22 mouse cellular contexts compared by ENCODE assay signal in the genomic region with DNA sequence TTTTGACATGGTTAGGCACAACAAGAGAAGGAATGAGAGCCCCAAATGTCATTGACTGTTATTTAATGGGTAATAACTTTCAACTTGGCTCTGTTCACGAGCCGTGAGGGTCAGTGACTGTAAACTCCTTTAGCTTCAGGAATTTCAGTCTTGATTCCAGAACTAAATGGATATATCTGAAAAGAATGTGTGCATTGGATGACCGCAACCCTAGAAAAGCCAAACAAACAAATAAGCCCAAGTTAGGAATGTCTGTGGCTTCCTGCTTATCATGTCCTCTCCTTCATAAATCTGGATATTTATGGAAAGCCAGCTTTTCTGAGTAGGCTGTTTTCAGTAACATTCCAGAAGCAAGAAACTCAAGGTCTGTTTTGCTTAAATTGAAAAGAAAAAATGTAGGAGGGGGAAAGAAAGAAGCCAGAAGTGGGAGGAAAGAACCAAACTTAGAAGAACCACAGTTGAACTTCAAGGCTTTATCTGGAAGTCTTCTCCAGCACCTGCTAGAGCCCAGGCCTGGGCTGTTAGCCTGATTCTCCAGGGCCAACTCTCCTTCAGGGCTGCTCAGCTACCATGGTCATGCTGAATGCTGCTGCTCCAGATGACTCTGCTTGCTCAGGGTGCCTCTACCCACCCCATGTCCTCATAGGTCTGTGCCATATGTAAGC. TPM values are rescaled to one million over a fixed set of nuclear protein-coding genes. Genes with fewer than 3 reads are reported as not detected.
DNase-seq lines count a peak whose midpoint lies in the region; ATAC-seq and TF ChIP-seq lines count a peak whose summit lies in the region.
"Had no signal": no experiment of that assay in that cellular context is flagged by ENCODE, and none has a peak within 500 bp of the region (broad histone marks: within the 10 kb centered on the region; RNA-seq: fewer than 3 reads in every experiment).

No protein-coding gene starts in this region.

- TF ChIP-seq POLR2A in small intestine, adult 2 months (IDR thresholded peaks at IDR 0.05; ENCODE audit: low read depth, low read length): no peak

- TF ChIP-seq CTCF in left cerebral cortex, adult 2 months (IDR thresholded peaks at IDR 0.05): no peak
- TF ChIP-seq CTCF in small intestine, adult 2 months (IDR thresholded peaks at IDR 0.05; ENCODE audit: extremely low read depth, insufficient read length, insufficient replicate concordance, low read depth, low read length): no peak

- no peak overlapping the region for H3K4me2 ChIP-seq in heart, embryonic 12.5 days
- H3K4me2 ChIP-seq: embryonic facial prominence, embryonic 13.5 days; hindbrain, embryonic 14.5 days; liver, embryonic 11.5 days; lung, embryonic 14.5 days; midbrain, embryonic 12.5 days; neural tube, embryonic 15.5 days had no signal

- H3K9me3 ChIP-seq in heart, embryonic 12.5 days (replicated peaks): no peaks in the 10 kb centered on the region
- H3K9me3 ChIP-seq: embryonic facial prominence, embryonic 13.5 days; midbrain, embryonic 12.5 days; neural tube, embryonic 15.5 days had no signal

- ATAC-seq in heart, embryonic 12.5 days (ENCODE audit: insufficient number of reproducible peaks, low FRiP score): no peak
- ATAC-seq: activated CD4-positive, CD25-positive, alpha-beta regulatory T cell, adult 4 months had no signal

- DNase-seq in heart, adult 11 months: peak; percentile 81
- DNase-seq in left cerebral cortex, adult 2 months (ENCODE audit: extremely low spot score in 1 of 2, low spot score in 2 of 2): no peak
- DNase-seq in left cerebral cortex, adult 11 months (ENCODE audit: low spot score): no peak
- DNase-seq in NIH3T3 (ENCODE audit: low read depth): peak; percentile 65
- DNase-seq in gastrocnemius, postnatal 14 days: no peak
- DNase-seq in heart, postnatal 4 days: no peak
- DNase-seq: adrenal gland, postnatal 36 days; cerebellum, adult 9-10 months; gastrocnemius, postnatal 25 days; heart, postnatal 14 days; lung, embryonic 14.5 days; right cerebral cortex, adult 18-20 months; spleen, adult 18-20 months had no signal

- intact Hi-C loops in left cerebral cortex, adult 2 months (cut with DNase I): loop anchor here (1.0 to 5.0 kb wide), 2 partner anchors 41 to 81 kb away; no protein-coding TSS in a partner anchor
- intact Hi-C loops in gastrocnemius, postnatal 14 days (cut with DNase I; ENCODE audit: low total_unique reads): no loop called here

- no peak overlapping the region for H3K27ac ChIP-seq in heart, embryonic 12.5 days (ENCODE audit: poor library complexity, severe bottlenecking)
- H3K27ac ChIP-seq in left cerebral cortex, adult 2 months: peak overlapping the region; percentile 77; the same call in 1 of the 2 replicates
- peak overlapping the region; percentile 38 for H3K27ac ChIP-seq in small intestine, adult 2 months (ENCODE audit: insufficient read depth, low read depth, low read length)
- H3K27ac ChIP-seq: embryonic facial prominence, embryonic 13.5 days; hindbrain, embryonic 14.5 days; macrophage; midbrain, embryonic 12.5 days; neural tube, embryonic 15.5 days had no signal

- H3K36me3 ChIP-seq in heart, embryonic 12.5 days: no peaks in the 10 kb centered on the region
- H3K36me3 ChIP-seq in small intestine, adult 2 months (ENCODE audit: control insufficient read depth, insufficient read depth, low read length): no peaks in the 10 kb centered on the region
- H3K36me3 ChIP-seq: embryonic facial prominence, embryonic 13.5 days; midbrain, embryonic 12.5 days; neural tube, embryonic 15.5 days had no signal

- H3K27me3 ChIP-seq in heart, embryonic 12.5 days (replicated peaks): no peaks in the 10 kb centered on the region
- H3K27me3 ChIP-seq in small intestine, adult 2 months (ENCODE audit: control insufficient read depth, insufficient read depth, low read length): no peaks in the 10 kb centered on the region
- H3K27me3 ChIP-seq: embryonic facial prominence, embryonic 13.5 days; midbrain, embryonic 12.5 days; neural tube, embryonic 15.5 days had no signal

- H3K9ac ChIP-seq in heart, embryonic 12.5 days: no peak overlapping the region
- H3K9ac ChIP-seq: embryonic facial prominence, embryonic 13.5 days; hindbrain, embryonic 14.5 days; lung, embryonic 14.5 days; midbrain, embryonic 12.5 days; neural tube, embryonic 15.5 days had no signal

- 76% methylated on average over 3 of the region's 3 CpGs for WGBS in heart, embryonic 12.5 days
- WGBS in small intestine, adult 2 months: 88% methylated on average over 3 of the region's 3 CpGs

- peaks cover 7% of the 10 kb centered on the region; the same call in 1 of the 2 replicates for H3K4me1 ChIP-seq in heart, embryonic 12.5 days (replicated peaks)
- no peaks in the 10 kb centered on the region for H3K4me1 ChIP-seq in small intestine, adult 2 months (ENCODE audit: control insufficient read depth, insufficient read depth, insufficient read length, low read length)
- H3K4me1 ChIP-seq: embryonic facial prominence, embryonic 13.5 days; midbrain, embryonic 12.5 days; neural tube, embryonic 15.5 days had no signal

- no peak overlapping the region for H3K4me3 ChIP-seq in heart, embryonic 12.5 days
- H3K4me3 ChIP-seq in left cerebral cortex, adult 2 months: no peak overlapping the region
- H3K4me3 ChIP-seq in small intestine, adult 2 months (ENCODE audit: low read depth, low read length): no peak overlapping the region
- H3K4me3 ChIP-seq: embryonic facial prominence, embryonic 13.5 days; midbrain, embryonic 12.5 days; neural tube, embryonic 15.5 days had no signal

RNA-seq across cellular contexts. Expression of gene Fhl2, which starts 21.4 kb away (rescaled TPM):
- 203 and 205 TPM in 2 replicates for polyA plus RNA-seq in heart, embryonic 12.5 days (2016; fragmentation: Nextera tagmentation; extraction: Ambion mirVana)
- 10 to 100 TPM; 56.3 to 62.8 TPM for total RNA-seq in left cerebral cortex, adult 2 months (2021)
- polyA plus RNA-seq in small intestine, adult 2 months (2012; rRNA removed): 33.4 and 56.9 TPM in 2 replicates
- total RNA-seq in gastrocnemius, postnatal 14 days (2021): 10 to 100 TPM in 1 of 2 experiments, 1 to 10 TPM in 1; 6.5 to 11.0 TPM
- 1,000 to 10,000 TPM; 1,103 to 1,257 TPM for total RNA-seq in heart, postnatal 4 days (2021)
- polyA plus RNA-seq: macrophage had no signal

Comparison
In these comparisons a context has a peak if more than half of its experiments do, and no peak if none do; other contexts are left out.
1. DNase-seq: peak in heart, adult 11 months (single experiment) and NIH3T3 (single experiment); none in left cerebral cortex, adult 2 months (0 of 2), left cerebral cortex, adult 11 months (single experiment), gastrocnemius, postnatal 14 days (single experiment) and heart, postnatal 4 days (single experiment).
2. RNA of gene Fhl2, which starts 21.4 kb away (total RNA-seq): 1,103 to 1,257 TPM in heart, postnatal 4 days; 56.3 to 62.8 TPM in left cerebral cortex, adult 2 months and 6.5 to 11.0 TPM in gastrocnemius, postnatal 14 days; every median in the first group is over 10 times any median in the second.